Mouse (Mus musculus) limb, embryonic 14.5 days (tissue): ENCODE measurements at regions not wholly inside any gene's neighbourhood (a gene's known extent, or its start where the extent isn't known, plus 50 kb on each side); places are given as distances from the start of the nearest gene placed in this dataset.

Source experiments
- ATAC-seq: fragments of 200-750 bp; cut with Nextera tagmentation; 2 replicates; pipeline ENCODE4 v1.8.0; 2017; ENCODE audit warnings: low read depth, moderate number of reproducible peaks, moderate TSS enrichment; ENCODE audit not compliant: low FRiP score
- DNase-seq: peaks from one replicate; pipeline ENCODE4 v3.0.0-alpha.2; 2015; ENCODE audit warnings: low spot score
- H3K27ac ChIP-seq: fragments of 300-500 bp; sonication (generic); replicated peaks from 2 replicates; pipeline ENCODE4 v1.5.1; 2014; ENCODE audit warnings: low read depth, mild to moderate bottlenecking, low read length, moderate library complexity, mixed read lengths
- H3K27me3 ChIP-seq: fragments of 300-500 bp; sonication (generic); 2 replicates; pipeline ENCODE4 v1.6.1; 2014; ENCODE audit warnings: low read length, mixed read lengths; ENCODE audit not compliant: control insufficient read depth, insufficient read depth
- H3K36me3 ChIP-seq: fragments of 300-500 bp; sonication (generic); 2 replicates; pipeline ENCODE4 v1.6.1; 2014; ENCODE audit warnings: mild to moderate bottlenecking, low read length, moderate library complexity, mixed read lengths; ENCODE audit not compliant: control insufficient read depth, insufficient read depth
- H3K4me1 ChIP-seq: fragments of 300-500 bp; sonication (generic); 2 replicates; pipeline ENCODE4 v1.6.1; 2014; ENCODE audit warnings: antibody characterized with exemption, low read length, mixed read lengths; ENCODE audit not compliant: control insufficient read depth, insufficient read depth
- H3K4me2 ChIP-seq: fragments of 300-500 bp; sonication (generic); replicated peaks from 2 replicates; pipeline ENCODE4 v1.6.1; 2014; ENCODE audit warnings: low read depth, mild to moderate bottlenecking, low read length, moderate library complexity; ENCODE audit not compliant: severe bottlenecking
- H3K4me3 ChIP-seq: fragments of 300-500 bp; sonication (generic); replicated peaks from 2 replicates; pipeline ENCODE4 v1.5.1; 2014; ENCODE audit warnings: low read length
- H3K9ac ChIP-seq: fragments of 300-500 bp; sonication (generic); 2 replicates; pipeline ENCODE4 v1.6.1; 2014; ENCODE audit warnings: mild to moderate bottlenecking, low read depth, low read length, moderate library complexity; ENCODE audit not compliant: severe bottlenecking
- H3K9me3 ChIP-seq: fragments of 300-500 bp; sonication (generic); 2 replicates; pipeline ENCODE4 v1.6.1; 2016; ENCODE audit warnings: low read length; ENCODE audit not compliant: control insufficient read depth
- POLR2A ChIP-seq: fragments of 200-500 bp; IDR thresholded peaks from 2 replicates; pipeline ENCODE4 v1.8.0; 2012; ENCODE audit warnings: inconsistent platforms, mild to moderate bottlenecking, moderate library complexity, borderline replicate concordance; ENCODE audit not compliant: insufficient read depth, insufficient read length; ENCODE audit errors: extremely low read depth
- WGBS: fragments of 180-500 bp; shearing (Covaris S2); extraction: QIAGEN DNeasy Blood & Tissue Kit; methylation state at CpG from one replicate; pipeline ENCODE4 v1.1.7; 2014; 5-methylcytosine and 5-hydroxymethylcytosine counted together

DNA sequence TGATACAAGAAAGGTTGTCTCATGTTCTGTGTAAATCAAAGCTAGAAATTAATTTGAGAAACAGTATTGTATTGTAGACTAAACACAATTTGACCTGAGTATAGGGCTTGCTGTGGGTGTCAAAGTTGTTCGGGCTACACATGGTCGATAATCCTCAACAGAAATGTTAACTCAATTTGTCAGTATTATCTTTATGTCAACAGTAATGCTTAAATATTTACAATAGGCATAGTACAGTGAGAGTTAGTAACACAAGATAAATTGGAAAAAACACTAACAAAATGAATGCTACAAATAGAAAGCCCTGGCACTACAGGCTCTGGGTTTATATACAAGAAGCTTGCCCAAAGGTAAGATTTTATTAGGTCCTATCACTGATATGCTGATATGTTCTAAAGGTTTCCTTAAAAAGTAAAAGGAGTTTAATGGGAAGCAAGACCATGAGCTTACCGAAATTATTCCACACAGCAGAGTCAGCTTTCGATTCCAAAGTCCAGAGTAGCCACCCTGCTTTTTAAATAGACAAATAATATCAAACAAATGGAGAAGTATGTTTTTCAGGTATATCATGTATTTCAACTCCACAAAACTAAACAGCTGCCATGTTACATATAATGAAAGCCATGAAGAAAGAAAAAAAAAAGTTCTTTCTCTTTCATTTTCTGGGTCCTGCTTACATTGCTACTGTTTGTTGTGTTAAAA lies 277.4 kb upstream of the Paip1 start:
- WGBS: 80% methylated on average over 4 of the region's 4 CpGs
- Histone ChIP-seq H3K4me2 (no peak overlapping the region), H3K36me3 (no peaks in the 10 kb centered on the region), H3K9ac (no peak overlapping the region), H3K4me1 (no peaks in the 10 kb centered on the region), H3K27me3 (no peaks in the 10 kb centered on the region), H3K27ac (no peak overlapping the region), H3K4me3 (no peak overlapping the region), H3K9me3 (no peaks in the 10 kb centered on the region)
- TF ChIP-seq POLR2A: no peak
- DNase-seq: no peak
- no peak for ATAC-seq

DNA sequence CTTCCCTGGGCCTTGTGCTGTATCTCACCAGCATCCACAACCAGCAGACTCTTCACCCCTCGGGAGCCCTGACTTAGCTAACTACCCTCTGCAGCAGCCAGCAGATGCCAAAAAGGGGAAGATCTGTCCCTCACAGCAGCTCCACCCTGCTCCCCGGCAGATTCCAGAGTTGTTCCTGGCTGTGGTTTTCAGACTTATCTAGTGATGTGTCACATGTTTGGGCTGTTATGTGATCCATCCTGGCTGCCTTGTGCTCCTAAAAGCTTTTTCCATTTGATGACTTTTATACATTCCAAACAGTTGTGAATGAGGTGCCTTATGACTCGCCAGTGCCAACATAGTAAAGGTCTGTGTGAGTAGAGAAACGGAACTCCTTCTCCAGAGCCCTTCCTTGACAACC lies 250.6 kb upstream of the Paip1 start:
- WGBS: 57% methylated on average over 4 of the region's 4 CpGs
- Histone ChIP-seq H3K36me3 (no peaks in the 10 kb centered on the region), H3K27me3 (no peaks in the 10 kb centered on the region), H3K9ac (no peak overlapping the region), H3K4me3 (no peak overlapping the region), H3K4me1 (no peaks in the 10 kb centered on the region), H3K9me3 (no peaks in the 10 kb centered on the region), H3K27ac (no peak overlapping the region; the same call in 1 of the 2 replicates), H3K4me2 (no peak overlapping the region)
- DNase-seq (peak; percentile 16), ATAC-seq (peak; percentile 63)
- no peak for TF ChIP-seq POLR2A

DNA sequence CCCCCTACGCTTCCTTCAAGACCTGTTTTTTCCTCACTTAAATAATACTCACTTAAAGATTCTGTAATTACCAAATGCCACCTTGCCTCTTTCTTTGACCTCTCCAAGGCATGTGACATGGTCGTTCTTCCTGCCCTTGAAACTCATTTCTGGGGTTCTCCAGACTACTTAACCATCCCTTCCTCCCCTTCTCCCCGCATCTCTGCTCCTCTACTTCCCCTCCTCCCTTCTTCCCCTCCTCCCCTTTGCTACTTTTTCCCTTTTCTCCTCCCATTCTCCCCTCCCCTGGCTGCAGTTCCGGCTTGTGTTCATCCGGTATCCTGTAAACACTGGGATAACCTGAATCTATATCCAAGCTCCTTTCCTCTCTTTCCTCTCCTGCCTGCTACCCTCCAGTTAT lies 250.2 kb upstream of the Paip1 start:
- ATAC-seq: no peak
- WGBS: 79% methylated on average over 5 of the region's 5 CpGs
- no peak for TF ChIP-seq POLR2A

GRCm38 (mm10) chr13:119179157-119179920 lies 249.1 kb upstream of the Paip1 start:
- Histone ChIP-seq H3K9ac (no peak overlapping the region), H3K9me3 (no peaks in the 10 kb centered on the region), H3K4me3 (no peak overlapping the region), H3K27ac (no peak overlapping the region), H3K27me3 (no peaks in the 10 kb centered on the region), H3K36me3 (no peaks in the 10 kb centered on the region), H3K4me1 (no peaks in the 10 kb centered on the region), H3K4me2 (no peak overlapping the region)
- DNase-seq: no peak
- no peak for ATAC-seq
- no peak for TF ChIP-seq POLR2A
- WGBS: 0% methylated on average over 1 of the region's 1 CpGs

More for the DNA sequence above, 250.2 kb upstream of the Paip1 start:
- no peaks in the 10 kb centered on the region for H3K27me3 ChIP-seq
- H3K4me2 ChIP-seq: no peak overlapping the region
- no peak overlapping the region for H3K4me3 ChIP-seq
- no peak overlapping the region; the same call in 1 of the 2 replicates for H3K27ac ChIP-seq
- H3K4me1 ChIP-seq: no peaks in the 10 kb centered on the region
- no peak for DNase-seq
- no peak overlapping the region for H3K9ac ChIP-seq
- no peaks in the 10 kb centered on the region for H3K9me3 ChIP-seq
- H3K36me3 ChIP-seq: no peaks in the 10 kb centered on the region

DNA sequence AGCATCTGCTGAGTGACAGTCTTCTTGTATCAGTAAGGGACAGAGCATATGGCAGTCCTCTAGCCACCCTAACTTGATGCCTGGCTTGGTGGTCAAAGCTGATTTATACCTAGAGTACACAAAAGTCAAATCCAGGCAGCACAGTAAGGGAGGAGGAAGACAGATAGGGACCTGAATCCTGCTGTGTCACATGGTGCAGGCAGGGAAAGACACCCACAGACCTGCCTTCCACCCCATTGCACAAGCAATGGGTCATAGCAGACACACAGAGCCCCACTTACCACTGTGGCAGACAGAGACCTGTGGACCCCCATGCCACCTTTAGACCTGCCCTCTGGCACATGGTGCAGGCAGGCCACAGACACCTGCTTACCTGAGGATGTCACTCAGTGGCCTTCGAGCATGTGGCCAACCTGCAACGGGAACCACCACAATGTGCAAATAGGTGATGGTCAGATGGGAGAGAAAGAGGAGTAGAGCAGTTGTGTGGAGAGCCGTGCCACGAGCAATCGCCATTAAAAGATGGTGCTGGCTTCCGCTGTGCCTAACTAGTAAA lies 244.0 kb upstream of the Paip1 start:
- no peak for TF ChIP-seq POLR2A
- H3K27ac ChIP-seq: no peak overlapping the region
- H3K27me3 ChIP-seq: no peaks in the 10 kb centered on the region
- no peak overlapping the region for H3K4me3 ChIP-seq
- no peaks in the 10 kb centered on the region for H3K9me3 ChIP-seq
- DNase-seq: no peak
- H3K36me3 ChIP-seq: no peaks in the 10 kb centered on the region
- no peak overlapping the region for H3K4me2 ChIP-seq
- no peak overlapping the region for H3K9ac ChIP-seq
- 97% methylated on average over 6 of the region's 6 CpGs for WGBS
- no peaks in the 10 kb centered on the region for H3K4me1 ChIP-seq
- ATAC-seq: no peak
